Mouse (Mus musculus): ENCODE measurements around the gene Pcnt.

The Pcnt gene

DNA sequence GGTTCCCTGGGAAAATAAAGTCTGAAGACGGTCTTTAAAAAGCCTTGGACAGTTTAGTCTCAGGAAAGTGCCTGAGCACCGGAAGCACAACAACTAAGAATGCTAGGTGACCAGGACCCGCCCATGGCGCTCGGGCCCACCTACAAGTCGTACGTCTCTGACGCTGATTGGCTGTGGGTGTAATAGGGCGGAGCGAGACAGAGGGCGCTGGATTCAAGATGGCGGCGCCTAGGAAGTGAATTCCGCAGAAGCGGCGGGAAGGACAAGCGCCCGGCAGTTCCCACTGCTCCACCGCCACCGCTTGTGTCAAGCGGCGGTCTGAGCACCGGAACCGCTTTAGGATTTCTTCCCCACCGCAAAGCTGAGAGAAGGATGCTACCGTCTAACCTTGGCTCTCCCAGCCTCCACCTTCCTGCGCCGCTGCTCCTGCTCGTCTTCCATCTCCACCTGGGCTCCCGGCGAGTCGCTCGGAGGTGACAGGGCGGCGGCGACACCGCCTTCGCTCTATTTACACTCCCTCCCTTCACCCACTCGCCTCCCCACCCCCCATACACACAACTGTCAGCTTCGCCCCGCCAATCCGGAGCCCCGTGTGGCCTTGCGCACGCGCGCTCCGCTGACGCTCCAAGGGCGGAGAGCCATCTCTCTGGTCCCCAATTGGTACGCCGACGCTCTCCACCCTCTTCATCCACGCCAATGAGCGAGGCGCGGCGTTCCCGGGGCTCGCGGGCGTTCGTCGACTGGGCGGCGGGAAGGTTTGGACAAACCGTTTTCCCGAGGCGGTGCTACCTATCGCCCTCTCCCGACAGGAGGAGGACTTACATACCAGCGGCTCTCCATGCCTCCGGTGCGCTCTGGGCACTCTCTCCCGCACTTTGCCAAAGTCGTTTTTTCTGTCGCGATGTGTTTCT lies at the start of gene Pcnt:
Gene Pcnt, minus strand, starts transcription at position 609 of the 911 bp plus-strand sequence.
- DNase-seq (ENCODE audit: low spot score in 2 of 2) = peak; percentile 95

DNA sequence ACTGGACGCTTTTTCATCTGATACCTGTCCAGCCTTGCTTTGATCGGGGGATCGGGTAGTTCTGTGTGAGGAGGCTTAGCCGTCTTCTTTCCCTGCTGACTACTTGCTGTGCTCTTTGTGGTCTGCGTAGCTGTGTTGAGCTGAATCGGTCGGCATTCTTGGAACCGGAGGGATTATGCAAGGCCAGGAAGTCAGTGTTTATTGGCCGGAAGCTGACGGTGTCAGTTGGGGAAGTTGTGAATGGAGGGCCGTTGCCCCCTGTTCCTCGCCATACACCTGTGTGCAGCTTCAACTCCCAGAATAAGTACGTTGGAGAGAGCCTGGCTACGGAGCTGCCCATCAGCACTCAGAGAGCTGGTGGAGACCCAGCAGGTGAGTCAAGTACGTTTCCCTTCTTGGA lies 46.6 kb upstream of the Pcnt start:
- DNase-seq (ENCODE audit: low spot score in 2 of 2) = no peak

DNA sequence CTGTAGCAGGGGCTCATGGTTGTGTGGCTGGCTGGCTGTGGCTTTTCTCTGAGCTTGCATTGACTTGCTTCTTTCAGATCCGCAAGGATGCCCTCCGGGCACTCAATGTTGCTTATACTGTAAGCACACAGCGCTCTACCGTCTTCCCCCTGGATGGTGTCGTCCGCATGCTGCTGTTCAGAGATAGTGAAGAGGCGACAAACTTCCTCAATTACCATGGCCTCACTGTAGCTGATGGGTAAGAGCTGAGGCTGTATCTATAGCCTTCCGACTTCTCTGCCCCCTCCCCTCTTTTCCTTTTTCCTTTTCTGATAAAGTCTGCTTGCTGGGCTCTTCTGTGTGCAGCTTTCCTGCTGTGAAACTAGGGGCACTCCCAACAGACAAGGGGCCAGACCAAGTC lies 45.7 kb upstream of the Pcnt start:
- no peak for DNase-seq (ENCODE audit: low spot score in 2 of 2)

DNA sequence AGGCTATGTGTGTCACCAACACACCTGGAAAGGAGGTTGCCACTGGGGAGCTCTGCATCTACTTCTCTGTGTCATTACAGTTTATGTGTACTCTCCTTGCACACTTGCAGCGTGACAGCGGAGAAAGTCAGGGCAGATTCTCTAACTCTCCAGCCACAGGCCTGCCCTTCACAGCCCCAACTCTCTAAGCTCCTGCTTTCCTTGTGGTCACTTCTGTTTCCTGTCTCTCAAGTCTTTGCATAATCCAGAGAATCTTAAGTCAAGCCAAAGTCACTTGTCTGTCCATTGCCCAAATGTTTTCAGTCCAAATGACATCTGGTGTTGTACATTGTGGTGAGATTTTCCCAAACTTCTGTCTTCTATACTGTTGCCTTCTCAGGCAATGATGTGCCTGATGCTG lies 43.7 kb upstream of the Pcnt start:
- no peak for DNase-seq (ENCODE audit: low spot score in 2 of 2)

DNA sequence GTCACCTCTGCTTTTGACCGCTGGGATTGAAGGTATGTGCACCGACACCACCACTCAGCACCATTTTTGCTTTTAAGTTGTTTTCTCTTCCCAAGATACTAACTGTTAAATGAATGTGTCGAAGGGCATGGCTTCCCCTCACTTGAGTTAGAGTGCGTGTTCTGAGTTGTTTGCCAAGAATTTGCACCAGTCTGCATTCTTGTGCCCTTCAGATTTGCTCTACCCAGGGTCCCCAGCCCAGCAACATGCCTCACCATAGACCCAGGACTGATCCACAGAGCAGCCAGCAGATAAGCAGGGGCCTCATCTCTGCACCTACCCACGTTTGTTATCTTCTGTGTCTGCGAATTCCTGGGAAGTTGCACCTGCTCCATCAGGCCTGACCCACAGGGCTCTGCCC lies 38.9 kb upstream of the Pcnt start:
- DNase-seq (ENCODE audit: low spot score in 2 of 2) = no peak

DNA sequence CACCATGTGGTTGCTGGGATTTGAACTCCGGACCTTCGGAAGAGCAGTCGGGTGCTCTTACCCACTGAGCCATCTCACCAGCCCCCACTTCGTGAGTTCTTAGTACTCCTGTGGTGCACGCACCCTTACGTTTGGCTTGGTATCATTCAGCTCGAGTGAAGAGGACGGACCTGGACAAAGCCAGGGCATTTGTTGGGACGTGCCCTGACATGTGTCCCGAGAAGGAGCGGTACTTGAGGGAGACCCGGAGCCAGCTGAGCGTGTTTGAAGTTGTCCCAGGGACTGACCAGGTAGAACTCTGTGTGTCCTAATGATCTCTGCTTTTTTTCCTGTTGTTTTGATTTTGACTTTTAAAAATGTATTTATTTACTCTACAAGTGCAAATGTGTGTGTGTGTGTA lies 38.3 kb upstream of the Pcnt start:
- no peak for DNase-seq (ENCODE audit: low spot score in 2 of 2)

DNA sequence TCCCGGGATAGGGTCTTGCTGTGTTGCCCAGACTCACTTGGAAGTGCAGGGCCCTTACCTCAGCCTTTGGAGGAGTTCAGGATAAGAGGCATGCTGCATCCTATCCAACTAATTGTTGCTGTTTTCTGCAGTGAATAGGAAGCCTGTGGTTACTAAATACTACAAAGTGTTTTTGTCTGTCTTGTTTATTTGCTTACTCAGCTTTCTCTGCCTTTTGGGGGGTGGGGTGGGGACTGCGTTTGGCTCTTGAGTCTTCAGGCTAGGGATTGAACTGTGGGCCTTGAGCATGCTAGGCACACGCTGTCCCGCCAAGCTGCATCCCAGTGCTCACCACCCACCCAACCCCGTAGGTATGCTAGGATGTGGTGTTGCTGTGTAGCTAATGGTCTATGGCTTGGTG lies 31.2 kb upstream of the Pcnt start:
- DNase-seq (ENCODE audit: low spot score in 2 of 2) = no peak

DNA sequence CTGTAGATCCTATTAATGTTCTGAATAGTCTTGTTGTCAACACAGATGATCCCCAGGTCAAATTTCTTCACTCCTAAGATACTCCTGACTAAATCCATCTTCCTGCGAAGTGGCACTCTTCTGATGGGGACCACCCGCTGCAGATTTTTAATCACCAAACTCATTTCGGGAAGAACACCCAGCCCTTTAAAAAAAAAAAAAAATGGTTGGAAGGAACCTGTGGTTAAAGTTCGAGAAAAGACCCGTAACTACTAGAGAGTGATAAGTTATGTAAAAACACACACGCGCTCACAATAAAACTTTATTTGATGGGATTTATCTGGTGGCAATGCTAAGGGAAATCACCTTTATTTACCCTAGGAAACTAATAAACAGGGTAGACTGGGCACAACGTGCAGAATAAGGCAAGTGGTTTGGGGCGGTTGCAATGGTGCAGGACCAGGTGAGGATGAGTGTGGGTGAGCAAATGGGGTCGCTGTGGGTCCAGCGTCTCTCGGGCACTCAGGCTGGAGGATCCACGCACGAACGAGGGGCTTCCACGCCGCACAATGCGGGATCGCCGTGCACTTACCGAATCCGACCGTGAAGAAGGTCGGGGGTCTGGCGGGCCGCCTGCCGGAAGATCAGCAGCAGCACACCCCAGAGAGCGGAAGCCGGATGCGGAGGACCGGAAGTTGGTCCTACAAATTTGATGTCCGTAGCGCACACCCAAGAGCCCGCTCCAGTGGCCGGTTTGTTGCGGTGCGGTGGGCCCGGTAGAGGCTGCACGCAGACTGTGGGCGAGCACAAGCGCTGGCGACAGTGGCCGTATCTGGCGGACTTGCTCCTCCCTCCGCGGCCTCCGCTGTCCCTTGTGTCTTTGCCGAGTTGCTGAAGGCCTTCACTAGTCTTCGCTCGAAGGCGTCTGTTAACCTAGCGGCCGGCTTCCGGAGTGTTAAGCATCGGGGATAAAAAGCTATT lies 25.9 kb upstream of the Pcnt start, which contains the start of the genes Mcm3ap and Ybey:
Gene Mcm3ap, plus strand, starts transcription at position 725 of the 960 bp plus-strand sequence.
Gene Ybey, minus strand, starts transcription at position 912 of the 960 bp plus-strand sequence.
- DNase-seq (ENCODE audit: low spot score in 2 of 2) = peak; percentile 80 to 83

DNA sequence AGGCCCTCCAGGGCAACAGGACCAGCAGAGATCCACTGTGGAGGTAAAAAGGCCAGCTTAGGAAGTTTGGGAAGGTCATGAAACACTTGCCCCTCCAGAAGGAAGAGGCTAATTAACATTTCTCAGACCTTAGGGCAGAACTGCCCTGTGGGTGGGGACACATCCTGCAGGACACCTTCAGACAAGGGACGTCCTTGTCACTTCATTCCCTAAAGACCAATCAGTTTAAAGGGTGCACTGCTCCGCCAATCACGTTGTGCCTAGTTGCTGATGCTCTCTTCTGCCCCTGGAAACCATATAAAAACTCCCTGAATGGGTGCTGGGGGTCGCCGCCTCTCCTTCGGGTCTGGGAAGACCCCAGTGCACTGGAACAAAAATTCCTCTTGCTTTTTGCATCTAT lies 20.1 kb upstream of the Pcnt start:
- DNase-seq (ENCODE audit: low spot score in 2 of 2) = no peak

DNA sequence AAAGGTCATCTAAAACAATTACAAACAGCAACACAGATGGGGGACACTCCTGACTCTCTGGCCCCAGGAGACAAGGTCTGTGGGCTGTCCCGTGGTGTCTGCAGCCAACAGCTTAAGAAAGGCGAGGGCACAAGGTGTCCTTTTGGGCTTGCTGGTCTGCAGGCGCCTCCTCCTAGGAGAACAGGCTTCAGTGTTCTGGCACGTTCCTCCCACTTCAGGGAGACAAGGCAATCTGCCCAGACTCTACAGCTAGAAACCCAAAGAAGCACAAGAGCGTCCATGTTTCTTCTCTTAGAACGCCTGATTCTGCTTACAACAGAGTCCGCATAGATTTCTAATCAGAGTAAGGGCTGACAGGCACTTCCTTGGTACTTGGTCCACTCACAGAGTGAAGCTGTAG lies 19.7 kb upstream of the Pcnt start:
- DNase-seq (ENCODE audit: low spot score in 2 of 2) = no peak

DNA sequence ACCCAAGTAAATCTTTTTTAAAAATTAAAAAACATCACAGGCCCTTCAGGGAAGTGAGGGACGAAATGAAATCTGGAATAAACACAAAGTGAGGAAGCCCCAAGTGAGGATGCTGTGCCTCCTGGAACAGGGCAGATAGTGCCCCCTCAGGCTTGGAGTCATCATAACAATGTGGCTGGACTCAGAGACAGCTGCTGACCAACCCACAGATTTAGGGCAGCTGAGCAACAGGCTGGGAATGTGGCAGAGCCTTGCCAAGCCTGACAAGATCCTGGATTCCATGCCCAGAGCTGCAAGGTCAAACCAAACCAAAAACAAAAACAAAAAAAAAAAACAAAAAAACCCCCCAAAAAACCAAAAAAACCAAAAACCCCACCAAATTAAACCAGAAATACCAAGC lies 18.7 kb upstream of the Pcnt start:
- no peak for DNase-seq (ENCODE audit: low spot score in 2 of 2)

DNA sequence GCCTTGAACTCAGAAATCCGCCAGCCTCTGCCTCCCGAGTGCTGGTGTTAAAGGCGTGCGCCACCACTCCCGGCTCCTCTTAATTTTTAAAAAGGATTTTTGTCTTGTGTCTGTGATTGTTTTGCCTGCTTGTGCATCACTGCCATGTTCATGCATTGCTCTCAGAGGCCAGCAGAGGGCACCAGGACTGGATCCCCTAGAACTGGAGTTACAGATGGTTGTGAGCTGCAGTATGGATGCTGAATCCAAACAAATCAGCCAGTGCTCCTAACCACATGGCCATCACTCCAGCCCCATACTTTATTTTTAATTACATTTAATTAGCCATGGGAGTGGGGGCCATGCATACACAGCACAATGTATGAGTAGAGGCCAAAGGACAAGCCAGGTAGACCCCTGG lies 12.7 kb upstream of the Pcnt start:
- DNase-seq (ENCODE audit: low spot score in 2 of 2) = peak in 1 of 2 experiments; percentile 30

DNA sequence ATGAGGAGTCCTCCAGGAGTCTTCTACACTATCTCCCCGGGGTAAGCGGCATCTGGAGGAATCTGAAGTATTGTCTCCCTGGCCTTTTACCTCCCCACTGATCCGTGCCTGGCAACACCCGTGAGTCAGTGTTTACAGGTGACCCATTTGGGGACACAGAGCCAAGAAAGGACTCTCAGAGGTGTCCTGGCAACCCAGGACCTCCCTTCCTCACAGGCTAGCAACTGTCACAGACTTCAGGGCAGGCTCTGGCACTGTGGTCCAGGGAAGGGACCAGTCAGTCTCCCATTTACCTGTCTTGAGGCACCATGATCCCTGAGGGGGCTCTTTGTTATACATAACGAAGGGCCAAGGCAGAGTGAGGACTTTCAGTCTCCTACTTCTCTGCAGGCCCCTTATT lies 6.3 kb upstream of the Pcnt start, which contains the start of gene 2610028H24Rik:
Gene 2610028H24Rik, plus strand, starts transcription at position 231 of the 400 bp plus-strand sequence.
- no peak for DNase-seq (ENCODE audit: low spot score in 2 of 2)

DNA sequence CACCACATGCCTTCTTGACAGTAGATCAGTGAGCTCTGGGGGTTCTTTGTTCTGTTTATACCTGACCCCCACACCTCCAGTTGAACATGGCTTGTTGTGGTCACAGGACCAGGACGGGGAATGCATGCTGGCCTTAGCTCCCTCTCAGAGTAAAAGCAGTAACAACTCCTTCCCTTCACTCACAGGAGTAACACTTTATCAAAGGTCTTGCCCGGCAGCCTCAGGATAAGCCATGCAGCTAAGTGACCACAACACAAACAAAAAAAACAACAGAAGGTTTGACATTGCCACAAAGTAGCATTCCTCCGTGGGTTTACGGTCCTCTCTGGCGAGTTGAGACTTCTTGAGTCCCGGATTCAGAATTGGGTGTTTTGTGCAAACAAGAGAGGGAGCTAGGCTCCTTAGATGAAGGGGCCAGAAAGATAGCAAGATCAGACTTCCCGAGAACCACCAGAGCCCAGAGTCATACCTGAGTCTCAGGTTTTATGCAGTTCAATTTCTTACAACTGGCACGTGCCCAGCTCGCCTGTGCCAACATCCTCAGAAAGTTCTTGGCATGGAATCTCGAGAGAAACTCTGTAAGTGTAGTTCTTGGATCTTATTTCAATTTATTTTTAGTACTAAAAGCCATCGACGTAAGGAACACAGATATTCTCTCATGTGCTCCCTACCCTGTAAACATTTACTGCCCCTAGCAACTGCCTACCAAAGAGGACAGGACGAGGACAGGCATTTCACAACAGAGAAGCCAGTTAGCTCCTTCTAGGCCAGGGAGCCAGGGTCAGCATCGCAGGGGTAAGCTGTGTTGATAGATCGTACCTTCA lies 5.0 kb upstream of the Pcnt start:
- DNase-seq (ENCODE audit: low spot score in 2 of 2) = no peak

DNA sequence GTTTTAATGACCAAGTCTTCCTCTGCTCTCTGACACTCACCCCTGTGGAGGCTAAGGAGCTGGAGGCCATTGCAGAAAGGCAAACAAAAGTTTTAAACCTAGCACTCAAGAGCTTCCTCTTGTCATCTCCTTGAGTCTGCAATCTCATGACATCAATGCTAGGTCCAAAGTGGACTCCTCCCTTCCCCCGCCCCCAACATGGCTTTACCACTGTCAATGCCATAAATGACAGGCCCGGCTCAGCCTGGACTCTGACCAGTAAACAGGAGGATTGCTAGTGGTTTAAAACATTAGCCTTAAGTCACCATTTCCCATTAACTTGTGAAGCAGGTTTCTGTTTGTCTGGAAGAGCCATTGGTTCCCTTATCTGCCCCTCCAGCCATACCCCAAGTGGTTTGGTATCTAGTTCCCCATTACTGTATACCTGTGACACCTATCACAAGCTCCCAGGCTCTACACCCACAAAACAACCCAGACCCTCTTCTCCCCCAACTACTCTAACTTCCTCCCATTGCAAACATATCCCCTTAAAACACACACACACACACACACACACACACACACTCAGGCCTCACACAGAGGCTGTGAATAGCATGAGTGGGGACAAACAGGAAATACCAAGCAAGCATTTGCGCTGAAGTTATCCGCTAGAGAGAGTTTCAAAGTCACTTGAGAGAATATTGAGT lies 3.6 kb upstream of the Pcnt start:
- no peak for DNase-seq (ENCODE audit: low spot score in 2 of 2)

DNA sequence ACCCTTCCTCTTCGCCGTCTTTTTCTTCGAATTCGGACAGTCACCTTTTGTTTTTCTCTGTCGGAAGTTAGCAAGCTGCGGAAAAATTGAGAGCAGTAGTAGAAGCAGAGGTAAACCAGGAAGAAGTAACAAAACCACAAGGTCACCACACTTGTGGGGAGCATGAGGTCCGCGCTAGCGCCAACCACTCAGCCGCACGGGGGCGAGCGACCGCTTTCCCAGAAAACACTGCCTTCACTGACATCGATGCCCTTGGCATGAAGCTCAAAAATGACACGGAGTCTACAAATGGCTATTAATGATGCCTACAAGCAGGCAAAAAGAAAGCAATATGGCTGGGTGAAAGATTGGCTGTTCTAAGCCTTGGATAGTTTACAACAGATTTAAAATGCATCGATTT lies 2.3 kb downstream of the Pcnt start, which contains the start of gene AC141477.1:
Gene AC141477.1, minus strand, starts transcription at position 164 of the 400 bp plus-strand sequence.
- DNase-seq (ENCODE audit: low spot score in 2 of 2) = no peak

DNA sequence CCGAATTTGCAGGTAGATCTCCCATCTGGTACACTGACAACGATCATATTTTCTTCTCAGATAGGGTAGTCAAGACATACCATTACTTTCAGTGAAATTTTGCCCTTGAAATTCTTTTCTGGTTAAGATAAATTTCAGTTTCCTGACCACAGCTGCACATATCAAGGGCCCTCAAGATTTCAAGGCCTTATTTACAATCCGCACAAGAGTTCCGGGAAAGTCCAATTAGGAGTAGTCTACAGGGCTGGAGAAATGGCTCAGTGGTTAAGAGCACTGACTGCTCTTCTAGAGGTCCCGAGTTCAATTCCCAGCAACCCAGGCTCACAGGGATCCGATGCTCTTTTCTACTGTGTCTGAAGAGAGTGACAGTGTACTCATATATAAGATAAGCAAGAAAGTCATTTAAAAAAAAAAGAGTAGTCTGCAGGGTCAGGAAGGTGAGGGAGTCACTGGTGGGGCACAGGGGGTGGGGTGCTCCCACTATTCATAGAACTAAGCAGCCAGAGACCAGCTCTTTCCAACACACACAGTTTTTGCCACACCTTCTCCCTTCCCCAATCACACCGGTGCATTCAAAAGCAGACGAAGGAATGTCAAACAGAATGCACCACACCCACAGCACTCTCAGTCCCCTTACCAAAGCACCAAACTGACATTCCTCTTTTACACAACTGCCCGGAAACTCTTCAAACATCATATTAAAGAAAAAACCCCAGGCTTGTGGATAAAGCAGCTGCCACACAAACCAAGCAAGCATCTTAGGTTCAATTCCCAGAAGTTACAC lies 3.3 kb downstream of the Pcnt start:
- no peak for DNase-seq (ENCODE audit: low spot score in 2 of 2)

DNA sequence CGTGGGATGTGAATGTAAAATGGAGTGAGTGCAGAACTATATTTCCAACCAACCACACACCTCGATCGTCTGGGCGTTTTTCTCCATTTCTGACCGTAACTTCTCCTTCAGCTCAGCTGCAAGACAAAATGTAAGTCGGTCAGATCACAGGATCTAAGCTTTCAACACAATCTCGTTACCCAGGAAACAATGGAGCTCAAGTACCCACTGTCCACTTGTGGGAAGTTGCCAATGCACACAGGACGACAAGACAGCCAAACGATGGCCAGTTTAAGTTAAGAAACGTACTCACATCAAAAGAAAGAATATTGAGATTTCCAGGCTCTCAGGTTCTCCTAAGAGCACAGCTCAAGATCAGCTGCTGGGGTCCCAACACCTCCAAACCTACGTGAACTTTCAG lies 8.7 kb downstream of the Pcnt start:
- DNase-seq (ENCODE audit: low spot score in 2 of 2) = no peak

DNA sequence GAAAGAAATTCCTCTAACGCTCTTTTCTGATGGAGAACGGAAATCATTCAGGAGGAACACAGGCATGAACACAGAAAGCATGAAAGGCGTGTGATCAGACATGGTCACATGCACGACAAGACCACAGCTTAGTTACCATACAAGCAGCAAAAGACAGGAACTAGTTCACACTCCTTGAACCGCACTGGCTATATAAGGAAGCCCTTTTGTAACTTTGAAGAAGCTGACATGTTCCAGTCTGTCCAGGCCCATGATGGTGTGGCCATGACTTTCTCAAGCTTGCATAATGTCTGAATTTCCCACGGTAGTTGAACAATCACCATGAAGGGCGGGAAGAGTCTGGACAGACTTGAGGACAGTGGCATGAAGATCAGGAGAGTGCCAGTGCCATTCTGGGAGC lies 16.9 kb downstream of the Pcnt start:
- DNase-seq (ENCODE audit: low spot score in 2 of 2) = no peak

DNA sequence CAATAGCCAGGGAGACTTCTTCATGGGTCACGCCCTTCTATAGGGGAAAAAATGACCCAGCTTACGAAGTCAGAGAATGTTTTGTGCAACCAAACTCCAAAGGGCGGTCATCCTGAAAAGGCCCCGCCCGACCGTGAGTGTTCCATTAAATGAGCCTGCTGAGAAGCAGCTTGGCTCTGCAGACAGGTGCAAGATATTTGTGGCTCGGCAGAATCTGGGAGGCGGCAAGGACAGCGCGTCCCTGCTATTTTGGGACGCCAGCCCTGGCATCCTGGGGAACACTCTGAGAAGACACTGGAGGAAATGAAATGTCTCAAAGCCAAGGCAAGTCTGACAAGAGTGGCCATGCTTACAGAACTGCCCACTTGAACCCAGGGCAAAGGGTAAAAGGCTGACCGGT lies 25.8 kb downstream of the Pcnt start:
- peak in 1 of 2 experiments; percentile 21 for DNase-seq (ENCODE audit: low spot score in 2 of 2)

Data from frontal cortex, postnatal 14 days (tissue).